Mouse (Mus musculus) thymus, adult 18-20 months (tissue): Measurements from ENCODE around the gene Thra.
"Not testable (repeated sequence)": the region's sequence is repeated elsewhere in the genome, so short reads cannot be mapped to it uniquely, and the experiment has no call there.

Source experiments
- DNase-seq, 2 experiments: peaks; one replicate each; pipeline ENCODE4 v3.0.0; 2022; ENCODE audit warnings: mixed read lengths in 2 of 2

Gene Thra

GRCm38 (mm10) chr11:98717904-98718303, 22.5 kb upstream of the Thra start:
- no peak for DNase-seq

GRCm38 (mm10) chr11:98720756-98721155, 19.7 kb upstream of the Thra start:
- DNase-seq = no peak

GRCm38 (mm10) chr11:98721458-98722226, 18.8 kb upstream of the Thra start:
- no peak for DNase-seq

GRCm38 (mm10) chr11:98723098-98723497, 17.3 kb upstream of the Thra start:
- DNase-seq = no peak

- no peak for DNase-seq
These were observed 14.4 kb upstream of the Thra start for GRCm38 (mm10) chr11:98725926-98726506.

- DNase-seq = peak; percentile 66 to 82
These were observed 11.3 kb upstream of the Thra start, which contains the start of gene Med24 for GRCm38 (mm10) chr11:98729119-98729588. Med24 (minus strand) TSS chr11:98729435.

- no peak for DNase-seq
These were observed 9.7 kb upstream of the Thra start for GRCm38 (mm10) chr11:98730727-98731126.

GRCm38 (mm10) chr11:98731134-98731533, 9.3 kb upstream of the Thra start:
- DNase-seq = no peak

GRCm38 (mm10) chr11:98734020-98734419, 6.4 kb upstream of the Thra start:
- DNase-seq = no peak

- no peak for DNase-seq
These were observed 5.3 kb upstream of the Thra start for GRCm38 (mm10) chr11:98735111-98735510.

- DNase-seq = no peak
These were observed 4.3 kb upstream of the Thra start for GRCm38 (mm10) chr11:98736176-98736575.

GRCm38 (mm10) chr11:98737220-98737619, 3.2 kb upstream of the Thra start:
- DNase-seq = not testable (repeated sequence)

GRCm38 (mm10) chr11:98738428-98738911, 2.0 kb upstream of the Thra start:
- no peak for DNase-seq

GRCm38 (mm10) chr11:98738925-98739324, 1.5 kb upstream of the Thra start:
- no peak for DNase-seq

GRCm38 (mm10) chr11:98740026-98740392, 429 bp upstream of the Thra start:
- no peak for DNase-seq

- no peak for DNase-seq
These were observed 698 bp downstream of the Thra start for GRCm38 (mm10) chr11:98741051-98741620.

- DNase-seq = peak in 1 of 2 experiments; percentile 61
These were observed 1.4 kb downstream of the Thra start for GRCm38 (mm10) chr11:98741622-98742396.

- no peak for DNase-seq
These were observed 2.2 kb downstream of the Thra start for GRCm38 (mm10) chr11:98742397-98743291.

- DNase-seq = no peak
These were observed 3.4 kb downstream of the Thra start for GRCm38 (mm10) chr11:98743655-98744345.

GRCm38 (mm10) chr11:98744456-98745019, 4.1 kb downstream of the Thra start:
- no peak for DNase-seq
